Mouse (Mus musculus): Measurements from ENCODE around the gene Rgs6. TPM values are rescaled to one million over a fixed set of nuclear protein-coding genes. Genes with fewer than 3 reads are reported as not detected.

The Rgs6 gene
- total RNA-seq, 4 experiments from 2014 or later, result 53.0 to 63.9 (median 62.2) TPM

GRCm38 (mm10) chr12:82647876-82648275 is 59.8 kb downstream of the Rgs6 start:
- no peak for DNase-seq (ENCODE audit: low spot score in 2 of 2)

DNA sequence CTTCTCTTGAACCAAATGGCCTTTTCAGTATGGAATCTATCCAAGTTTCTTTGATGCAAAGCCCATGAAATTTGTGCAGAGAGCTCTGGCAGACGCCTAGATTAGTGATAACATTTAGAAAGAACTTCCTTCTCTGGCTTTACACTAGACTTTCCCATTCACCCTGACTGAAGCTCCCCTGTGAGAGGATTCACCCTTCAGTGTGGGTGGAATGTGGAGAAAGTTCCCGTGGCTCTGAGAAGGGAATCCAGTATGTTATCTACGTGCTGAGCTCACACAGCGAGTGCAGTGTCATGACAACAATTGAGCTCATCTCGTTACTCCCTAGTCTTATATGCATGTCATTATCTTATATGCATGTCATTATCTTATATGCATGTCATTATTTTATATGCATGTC is 61.9 kb downstream of the Rgs6 start:
- no peak for DNase-seq (ENCODE audit: low spot score in 2 of 2)

DNA sequence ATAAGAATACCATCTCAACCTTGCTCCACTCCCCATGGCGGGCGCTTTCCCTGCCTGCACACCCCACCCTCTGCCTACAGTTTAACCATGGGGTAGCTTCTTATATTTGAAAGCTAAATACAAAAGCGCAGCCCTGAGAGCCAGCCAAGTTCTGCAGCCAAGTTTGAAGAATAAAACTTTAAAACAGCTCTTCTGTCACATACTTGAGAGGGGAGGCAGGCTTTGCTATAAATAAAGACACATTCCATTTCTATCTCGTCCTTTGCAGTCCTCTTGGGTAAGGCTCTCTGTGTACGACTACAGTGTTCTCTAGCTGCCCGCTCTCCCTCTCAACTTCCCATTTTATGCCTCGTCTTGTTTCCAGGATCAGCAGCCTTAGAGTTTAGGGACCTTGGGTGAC is 76.5 kb downstream of the Rgs6 start:
- peak in 1 of 2 experiments; percentile 50 for DNase-seq (ENCODE audit: low spot score in 2 of 2)

DNA sequence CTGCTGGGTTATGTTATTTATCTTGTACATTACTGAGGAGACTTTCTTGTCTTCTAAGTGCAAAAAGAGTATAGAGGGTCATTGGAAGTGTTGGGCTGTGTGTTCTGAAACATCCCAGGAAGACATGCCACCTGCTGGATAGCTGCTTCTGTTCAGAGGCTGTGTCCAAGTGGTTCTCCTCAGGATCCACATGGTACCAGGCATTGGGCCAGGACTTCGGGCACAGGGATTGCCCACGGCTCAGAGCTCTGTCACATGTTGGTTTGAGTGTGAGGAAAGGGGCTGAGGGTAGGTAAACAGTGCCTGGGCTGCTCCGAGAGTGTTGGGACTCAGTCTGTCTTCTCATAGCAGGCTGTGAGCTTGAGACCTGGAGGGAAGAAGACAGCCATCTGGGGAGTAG is 79.3 kb downstream of the Rgs6 start:
- DNase-seq (ENCODE audit: low spot score in 2 of 2), result peak in 1 of 2 experiments; percentile 25

- no peak for DNase-seq (ENCODE audit: low spot score in 2 of 2)
These were observed 82.2 kb downstream of the Rgs6 start for GRCm38 (mm10) chr12:82670201-82670737.

GRCm38 (mm10) chr12:82671591-82671990 is 83.5 kb downstream of the Rgs6 start:
- no peak for DNase-seq (ENCODE audit: low spot score in 2 of 2)

GRCm38 (mm10) chr12:82675137-82675536 is 87.0 kb downstream of the Rgs6 start:
- DNase-seq (ENCODE audit: low spot score in 2 of 2), result no peak

- no peak for DNase-seq (ENCODE audit: low spot score in 2 of 2)
These were observed 98.9 kb downstream of the Rgs6 start for GRCm38 (mm10) chr12:82687015-82687414.

DNA sequence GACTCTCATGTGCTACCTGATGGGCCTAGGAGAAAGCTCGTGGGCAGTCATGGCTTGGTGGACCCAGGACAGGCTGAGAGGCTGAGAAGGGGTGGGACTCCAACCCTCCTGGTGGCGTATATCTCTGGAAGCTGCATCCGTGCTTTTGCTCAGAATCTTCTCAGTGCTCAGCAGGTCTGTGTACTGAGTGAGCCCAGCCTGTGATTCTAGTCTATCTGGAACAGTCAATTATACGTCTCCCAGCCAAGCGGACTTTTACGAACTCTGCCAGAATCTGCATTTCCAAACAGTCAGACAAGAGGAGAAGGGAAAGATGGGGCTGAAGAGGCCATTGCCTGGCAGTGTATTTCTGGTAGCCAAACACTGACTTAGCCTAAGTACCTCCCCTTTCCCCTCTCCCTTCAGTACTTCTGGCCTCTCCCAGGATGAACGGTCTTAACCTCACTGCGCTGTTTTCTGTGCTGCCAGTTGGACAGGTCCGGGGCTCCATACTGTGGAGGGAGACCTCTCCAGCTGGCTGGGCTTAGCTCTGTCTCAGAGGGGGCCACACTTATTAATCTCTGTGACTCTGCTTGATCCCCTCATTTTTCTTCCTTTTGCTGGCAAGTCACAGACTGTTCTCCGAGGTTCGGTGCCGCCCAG is 110.9 kb downstream of the Rgs6 start:
- DNase-seq (ENCODE audit: low spot score in 2 of 2), result no peak

- DNase-seq (ENCODE audit: low spot score in 2 of 2), result no peak
These were observed 111.4 kb downstream of the Rgs6 start for GRCm38 (mm10) chr12:82699528-82699905.

DNA sequence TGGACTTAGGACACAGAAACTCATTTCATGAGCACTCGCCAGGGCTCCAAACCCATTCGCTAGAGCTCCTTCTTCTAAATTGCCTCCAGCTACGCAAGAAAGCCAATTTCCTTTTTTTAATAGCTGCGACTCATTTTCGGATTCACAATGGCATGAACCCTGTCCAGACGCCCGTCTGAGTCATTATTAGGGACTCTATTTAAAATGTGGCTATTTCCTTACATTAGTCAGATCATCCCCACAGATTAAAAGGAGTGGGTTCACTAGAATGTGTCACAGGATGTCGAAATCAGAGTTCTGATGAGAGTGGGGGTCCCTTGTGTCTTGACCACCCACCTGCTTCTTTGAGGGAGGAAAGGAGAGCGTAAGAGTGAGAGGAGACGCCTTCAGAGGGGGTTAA is 112.1 kb downstream of the Rgs6 start:
- DNase-seq (ENCODE audit: low spot score in 2 of 2), result no peak

DNA sequence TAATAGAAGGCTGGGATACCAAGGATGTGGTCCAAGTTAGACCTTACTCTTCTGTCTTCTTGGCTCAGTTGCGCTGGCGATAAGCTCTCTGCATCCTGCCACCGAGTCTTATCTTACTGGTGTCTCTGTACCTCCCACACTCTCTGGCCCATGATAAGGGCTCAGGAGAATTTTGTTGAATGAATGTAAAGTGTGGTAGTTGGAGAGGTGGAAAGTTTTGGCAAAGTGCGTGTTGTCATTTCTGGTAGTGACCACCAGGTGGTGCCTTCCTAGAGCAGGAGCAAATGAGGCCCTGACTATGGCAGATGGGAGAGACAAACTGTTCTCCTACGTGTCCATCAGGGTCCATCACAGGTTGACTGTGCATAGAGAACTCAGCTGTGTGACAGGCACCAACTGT is 112.7 kb downstream of the Rgs6 start:
- DNase-seq (ENCODE audit: low spot score in 2 of 2), result peak in 1 of 2 experiments; percentile 12

DNA sequence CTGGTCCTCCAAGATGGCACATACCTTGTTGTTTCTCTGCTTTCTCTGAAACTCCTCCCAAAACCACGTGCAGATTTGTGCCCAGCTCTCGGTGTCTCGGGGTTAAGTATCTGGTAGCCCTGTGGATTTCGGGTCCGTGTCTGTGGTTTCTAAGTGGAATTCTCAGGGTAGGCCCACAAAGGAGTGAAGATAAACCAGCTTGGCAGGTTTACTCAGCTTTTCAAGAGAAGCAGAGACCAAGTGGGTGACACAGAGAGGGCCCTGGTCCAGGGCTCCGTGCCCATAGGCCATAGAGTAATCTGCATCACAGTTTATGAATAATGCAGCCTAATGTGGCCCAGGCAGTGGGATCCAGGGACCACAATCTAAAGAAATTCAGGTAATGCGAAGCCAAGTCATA is 113.3 kb downstream of the Rgs6 start:
- DNase-seq (ENCODE audit: low spot score in 2 of 2), result no peak

DNA sequence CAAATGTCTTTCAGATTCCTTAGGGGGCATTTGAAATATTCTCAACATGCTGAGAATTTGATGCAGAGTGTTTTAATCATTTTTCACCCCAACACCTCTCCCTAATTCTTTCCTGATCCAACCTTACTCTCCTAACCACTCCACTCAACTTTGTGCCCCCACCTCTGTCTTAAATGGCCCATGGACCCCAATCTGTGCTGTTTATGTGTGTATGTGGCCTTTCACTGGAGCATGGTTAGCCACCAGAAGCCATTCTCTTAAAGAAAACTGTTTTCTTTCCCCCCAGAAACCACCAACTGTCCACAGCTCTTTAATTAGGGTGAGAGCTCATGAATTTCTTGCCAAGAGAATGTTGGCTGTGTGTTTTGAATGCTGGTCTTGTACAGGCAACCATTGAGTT is 122.3 kb downstream of the Rgs6 start:
- no peak for DNase-seq (ENCODE audit: low spot score in 2 of 2)

DNA sequence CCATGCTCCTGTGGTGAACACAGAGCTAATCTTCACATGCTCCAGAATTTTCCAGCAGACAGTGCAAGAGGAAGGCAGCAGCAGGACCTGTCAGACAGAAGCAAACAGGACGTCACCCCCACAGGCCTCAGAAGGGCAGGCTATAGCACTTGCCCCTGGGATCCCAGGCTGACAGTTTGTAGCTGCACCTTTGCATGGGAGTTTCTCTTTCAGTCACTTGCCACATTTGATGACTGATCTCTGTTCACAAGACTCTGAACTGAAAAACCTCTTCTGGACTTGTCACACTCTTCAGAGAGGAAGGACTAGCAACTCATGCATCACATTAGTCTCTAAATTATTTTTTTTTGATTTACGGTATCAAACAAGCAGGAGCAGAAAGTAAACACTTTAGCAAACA is 126.2 kb downstream of the Rgs6 start:
- DNase-seq (ENCODE audit: low spot score in 2 of 2), result no peak

DNA sequence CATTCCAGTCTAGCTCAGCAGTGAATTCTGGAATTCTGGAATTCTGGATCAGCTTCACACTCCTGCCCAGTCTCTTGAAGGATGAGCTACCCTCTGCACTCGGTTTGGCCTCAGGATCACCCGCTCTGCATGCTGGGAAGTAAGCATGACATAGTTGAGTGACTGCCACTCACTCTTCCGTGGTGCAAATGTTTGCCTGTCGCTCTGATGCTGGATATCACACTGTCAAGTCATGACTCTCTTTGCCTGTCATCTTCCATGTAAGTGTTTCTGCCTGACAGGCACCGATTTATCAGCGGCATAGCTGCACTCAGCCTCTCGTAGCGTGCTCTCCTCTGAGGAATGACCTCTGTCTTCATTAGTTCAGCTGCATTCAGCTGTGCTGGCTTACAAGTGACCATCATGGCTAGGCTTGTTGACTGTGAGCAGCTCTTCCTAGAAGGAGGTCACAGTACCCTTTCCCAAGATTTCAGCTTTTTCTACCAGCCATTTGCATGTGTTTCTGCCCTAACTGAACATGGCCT is 135.0 kb downstream of the Rgs6 start:
- no peak for DNase-seq (ENCODE audit: low spot score in 2 of 2)

DNA sequence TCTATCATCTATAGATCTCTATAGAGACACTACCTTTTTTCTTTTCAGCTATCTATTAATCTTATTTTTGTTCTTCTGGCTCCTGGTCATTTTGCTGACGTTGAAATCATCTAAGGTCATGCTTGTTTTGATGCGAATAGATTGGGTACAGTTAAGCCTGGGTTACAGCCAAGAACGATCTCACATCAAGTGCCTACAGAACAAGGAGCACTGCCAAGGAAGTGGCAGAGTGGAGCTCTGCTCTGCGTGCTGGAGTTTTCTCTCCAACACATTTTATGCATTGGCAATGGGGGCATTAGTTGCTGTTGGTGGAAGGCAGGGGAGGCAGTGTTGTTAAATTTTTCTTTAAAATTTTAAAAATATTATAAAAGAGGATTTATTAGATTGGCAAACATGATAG is 138.2 kb downstream of the Rgs6 start:
- DNase-seq (ENCODE audit: low spot score in 2 of 2), result no peak

GRCm38 (mm10) chr12:82731587-82731986 is 143.5 kb downstream of the Rgs6 start:
- no peak for DNase-seq (ENCODE audit: low spot score in 2 of 2)

DNA sequence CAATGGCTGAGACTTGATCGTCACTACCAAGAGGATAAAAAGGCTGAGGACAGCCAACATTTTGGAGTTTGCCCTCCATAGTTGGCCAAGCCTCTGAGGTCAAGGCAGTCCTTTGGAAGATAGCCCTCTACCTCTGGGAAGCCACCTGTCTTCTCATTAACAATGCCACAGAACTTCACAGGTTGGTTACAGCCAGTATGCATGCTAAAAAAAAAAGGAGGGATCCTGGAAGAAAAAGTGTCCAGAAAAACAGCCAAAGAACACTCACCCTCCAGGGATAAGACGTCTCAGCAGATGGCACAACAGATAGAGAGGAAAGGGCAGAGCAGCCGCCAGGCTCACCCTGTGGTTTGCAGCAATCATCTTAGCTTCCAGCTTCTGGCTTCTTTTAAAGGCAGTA is 154.9 kb downstream of the Rgs6 start:
- DNase-seq (ENCODE audit: low spot score in 2 of 2), result no peak

DNA sequence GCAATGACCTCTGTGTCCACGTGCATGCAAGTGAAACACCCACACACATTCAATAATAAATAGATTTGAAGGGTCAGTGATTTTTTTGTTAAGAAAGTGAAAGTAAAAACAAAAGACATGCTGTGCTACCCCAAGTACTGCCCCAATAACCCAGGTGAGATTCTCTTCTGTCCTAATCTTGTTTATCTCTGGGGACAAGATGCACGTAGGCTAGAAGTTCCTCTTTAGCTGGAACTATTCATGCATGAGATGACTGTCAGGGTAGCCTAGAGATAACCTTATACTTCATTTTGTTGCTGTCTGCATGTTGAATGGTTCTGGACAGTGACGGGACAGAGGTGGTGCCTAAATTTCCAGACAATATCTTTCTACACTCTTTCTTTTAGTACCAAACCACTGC is 155.9 kb downstream of the Rgs6 start:
- DNase-seq (ENCODE audit: low spot score in 2 of 2), result no peak

GRCm38 (mm10) chr12:82744826-82745225 is 156.7 kb downstream of the Rgs6 start:
- DNase-seq (ENCODE audit: low spot score in 2 of 2), result no peak

- no peak for DNase-seq (ENCODE audit: low spot score in 2 of 2)
These were observed 159.0 kb downstream of the Rgs6 start for GRCm38 (mm10) chr12:82747099-82747498.

DNA sequence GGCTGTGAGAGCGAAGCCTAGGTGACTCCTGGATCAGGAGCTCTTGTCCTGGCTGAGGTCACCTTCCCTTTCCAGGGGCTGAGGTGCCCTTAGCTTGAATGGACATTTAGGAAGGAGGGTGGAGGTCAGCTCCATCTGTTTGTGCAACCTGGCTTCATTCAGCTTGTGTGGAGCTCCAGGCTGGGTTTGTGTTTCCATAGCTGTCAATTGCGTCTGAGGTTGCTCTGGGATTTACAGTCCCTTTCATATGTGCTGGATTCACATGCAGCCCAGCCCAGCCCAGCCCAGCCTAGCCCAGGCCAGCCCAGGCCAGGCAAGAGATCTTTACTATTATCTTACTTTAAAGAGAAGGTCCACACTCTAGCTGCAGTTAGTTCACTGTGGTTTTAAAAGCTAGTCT is 163.8 kb downstream of the Rgs6 start:
- no peak for DNase-seq (ENCODE audit: low spot score in 2 of 2)
